In genomic region chr13:35302088-35302487, GRCm38 (mm10) we compare ENCODE assay signal across 26 mouse cellular contexts.
"Had no signal": no experiment of that assay in that cellular context is flagged by ENCODE, and none has a peak within 500 bp of the region (broad histone marks: within the 10 kb centered on the region; RNA-seq: fewer than 3 reads in every experiment).

No protein-coding gene starts in this region.

- H3K4me2 ChIP-seq: heart, embryonic 12.5 days; hindbrain, embryonic 13.5 days; hindbrain, embryonic 15.5 days; kidney, embryonic 15.5 days; limb, embryonic 12.5 days; liver, embryonic 11.5 days; liver, embryonic 13.5 days; liver, embryonic 15.5 days had no signal

- H3K36me3 ChIP-seq: heart, embryonic 10.5 days; heart, embryonic 12.5 days; hindbrain, embryonic 13.5 days; hindbrain, embryonic 15.5 days; kidney, embryonic 15.5 days; limb, embryonic 10.5 days; limb, embryonic 12.5 days; liver, embryonic 13.5 days; liver, embryonic 15.5 days had no signal

- H3K4me1 ChIP-seq: heart, embryonic 10.5 days; heart, embryonic 12.5 days; hindbrain, embryonic 13.5 days; hindbrain, embryonic 15.5 days; kidney, embryonic 15.5 days; limb, embryonic 10.5 days; limb, embryonic 12.5 days; liver, embryonic 13.5 days; liver, embryonic 15.5 days had no signal

- ATAC-seq: hindbrain, postnatal 0 days; intestine, embryonic 16.5 days had no signal

- H3K27me3 ChIP-seq: heart, embryonic 12.5 days; hindbrain, embryonic 13.5 days; hindbrain, embryonic 15.5 days; kidney, embryonic 15.5 days; limb, embryonic 12.5 days; liver, embryonic 13.5 days; liver, embryonic 15.5 days had no signal

- DNase-seq: gastrocnemius, postnatal 14 days; gastrocnemius, postnatal 36 days; heart, adult 11 months; heart, postnatal 10 days; heart, postnatal 4 days; kidney, adult 11 months; kidney, adult 2 months; kidney, adult 9 months; kidney, postnatal 14 days; kidney, postnatal 36 days; layer of hippocampus, adult 9-11 months; liver; liver, embryonic 13.5 days had no signal

- H3K9ac ChIP-seq: heart, embryonic 12.5 days; hindbrain, embryonic 13.5 days; hindbrain, embryonic 15.5 days; kidney, embryonic 15.5 days; limb, embryonic 12.5 days; liver, embryonic 13.5 days; liver, embryonic 15.5 days had no signal

- H3K9me3 ChIP-seq: heart, embryonic 10.5 days; heart, embryonic 12.5 days; hindbrain, embryonic 13.5 days; hindbrain, embryonic 15.5 days; kidney, embryonic 15.5 days; limb, embryonic 10.5 days; limb, embryonic 12.5 days; liver, embryonic 13.5 days; liver, embryonic 15.5 days had no signal

- H3K27ac ChIP-seq: heart, embryonic 10.5 days; hindbrain, embryonic 13.5 days; hindbrain, embryonic 15.5 days; hindbrain, postnatal 0 days; kidney, embryonic 15.5 days; kidney, postnatal 0 days; left cerebral cortex, adult 2 months; limb, embryonic 10.5 days; limb, embryonic 12.5 days; liver, embryonic 13.5 days; liver, embryonic 15.5 days had no signal

- H3K4me3 ChIP-seq: heart, embryonic 10.5 days; heart, embryonic 12.5 days; hindbrain, embryonic 13.5 days; hindbrain, embryonic 15.5 days; kidney, embryonic 15.5 days; left cerebral cortex, adult 2 months; limb, embryonic 10.5 days; limb, embryonic 12.5 days; liver, embryonic 13.5 days; liver, embryonic 15.5 days had no signal
